Mouse (Mus musculus) stomach, postnatal 0 days (tissue): ENCODE results near the gene Strn3.

Source experiments
- CTCF ChIP-seq: IDR thresholded peaks from 2 replicates; pipeline ENCODE4 v1.5.1; 2016; ENCODE audit warnings: antibody characterized with exemption, low read depth, mild to moderate bottlenecking, moderate library complexity
- EP300 ChIP-seq: optimal IDR thresholded peaks from 2 replicates; pipeline ENCODE3; 2016; ENCODE audit warnings: antibody characterized with exemption

- TF ChIP-seq CTCF, result no peak
- no peak for TF ChIP-seq EP300
Measured at GRCm38 (mm10) chr12:51636689-51637470, 54.8 kb downstream of the Strn3 start.
